Mouse (Mus musculus): ENCODE measurements around the gene L1td1. TPM values are rescaled to one million over a fixed set of nuclear protein-coding genes. Genes with fewer than 3 reads are reported as not detected.

The L1td1 gene
- polyA plus RNA-seq, 1 experiment from 2014 or later: not detected

GRCm38 (mm10) chr4:98773785-98774184 lies 47.3 kb downstream of the L1td1 start:
- Histone ChIP-seq H3K4me2 (replicated peaks; ENCODE audit: low read depth) (no peak overlapping the region), H3K4me3 (ENCODE audit: low read depth, low read length) (no peak overlapping the region), H3K27ac (replicated peaks) (no peak overlapping the region), H3K27me3 (ENCODE audit: control insufficient read depth, insufficient read depth, low read length) (no peaks in the 10 kb centered on the region), H3K9me3 (ENCODE audit: control insufficient read depth, low read length) (no peaks in the 10 kb centered on the region), H3K9ac (ENCODE audit: low read length) (no peak overlapping the region), H3K4me1 (replicated peaks; ENCODE audit: control insufficient read depth, insufficient read depth) (no peaks in the 10 kb centered on the region), H3K36me3 (ENCODE audit: control insufficient read depth, insufficient read depth, low read length) (no peaks in the 10 kb centered on the region)
- ATAC-seq (ENCODE audit: low FRiP score, low TSS enrichment) (no peak), DNase-seq (ENCODE audit: low spot score) (no peak)
- 91% methylated on average over 5 of the region's 5 CpGs for WGBS
- TF ChIP-seq CTCF (IDR thresholded peaks at IDR 0.05; ENCODE audit: low read depth): no peak
- no peak for TF ChIP-seq EP300 (optimal IDR thresholded peaks at IDR 0.05)

GRCm38 (mm10) chr4:98776721-98777427 lies 50.3 kb downstream of the L1td1 start:
- no peak for TF ChIP-seq CTCF (IDR thresholded peaks at IDR 0.05; ENCODE audit: low read depth)
- no peak for TF ChIP-seq EP300 (optimal IDR thresholded peaks at IDR 0.05)
- 92% methylated on average over 10 of the region's 10 CpGs for WGBS
- DNase-seq (ENCODE audit: low spot score) (no peak), ATAC-seq (ENCODE audit: low FRiP score, low TSS enrichment) (no peak)
- H3K9me3 ChIP-seq (ENCODE audit: control insufficient read depth, low read length): no peaks in the 10 kb centered on the region
- H3K9ac ChIP-seq (ENCODE audit: low read length): no peak overlapping the region
- no peak overlapping the region for H3K4me3 ChIP-seq (ENCODE audit: low read depth, low read length)
- H3K27me3 ChIP-seq (ENCODE audit: control insufficient read depth, insufficient read depth, low read length): no peaks in the 10 kb centered on the region
- no peak overlapping the region for H3K4me2 ChIP-seq (replicated peaks; ENCODE audit: low read depth)
- H3K36me3 ChIP-seq (ENCODE audit: control insufficient read depth, insufficient read depth, low read length): no peaks in the 10 kb centered on the region
- no peaks in the 10 kb centered on the region for H3K4me1 ChIP-seq (replicated peaks; ENCODE audit: control insufficient read depth, insufficient read depth)
- H3K27ac ChIP-seq (replicated peaks): no peak overlapping the region

GRCm38 (mm10) chr4:98777464-98777863 lies 50.9 kb downstream of the L1td1 start:
- Histone ChIP-seq H3K27ac (replicated peaks) (no peak overlapping the region), H3K9ac (ENCODE audit: low read length) (no peak overlapping the region), H3K4me1 (replicated peaks; ENCODE audit: control insufficient read depth, insufficient read depth) (no peaks in the 10 kb centered on the region), H3K4me2 (replicated peaks; ENCODE audit: low read depth) (no peak overlapping the region), H3K36me3 (ENCODE audit: control insufficient read depth, insufficient read depth, low read length) (no peaks in the 10 kb centered on the region), H3K27me3 (ENCODE audit: control insufficient read depth, insufficient read depth, low read length) (no peaks in the 10 kb centered on the region), H3K9me3 (ENCODE audit: control insufficient read depth, low read length) (no peaks in the 10 kb centered on the region), H3K4me3 (ENCODE audit: low read depth, low read length) (no peak overlapping the region)
- WGBS: 72% methylated on average over 6 of the region's 6 CpGs
- TF ChIP-seq CTCF (IDR thresholded peaks at IDR 0.05; ENCODE audit: low read depth) (no peak), EP300 (optimal IDR thresholded peaks at IDR 0.05) (no peak)
- no peak for ATAC-seq (ENCODE audit: low FRiP score, low TSS enrichment)
- no peak for DNase-seq (ENCODE audit: low spot score)

GRCm38 (mm10) chr4:98778219-98778618 lies 51.7 kb downstream of the L1td1 start:
- Histone ChIP-seq H3K4me2 (replicated peaks; ENCODE audit: low read depth) (0 out of 2 replicates have a peak overlapping the region, but pooled peaks have one; percentile 11), H3K4me1 (replicated peaks; ENCODE audit: control insufficient read depth, insufficient read depth) (no peaks in the 10 kb centered on the region), H3K9ac (ENCODE audit: low read length) (no peak overlapping the region), H3K27ac (replicated peaks) (no peak overlapping the region), H3K4me3 (ENCODE audit: low read depth, low read length) (no peak overlapping the region), H3K27me3 (ENCODE audit: control insufficient read depth, insufficient read depth, low read length) (no peaks in the 10 kb centered on the region), H3K36me3 (ENCODE audit: control insufficient read depth, insufficient read depth, low read length) (no peaks in the 10 kb centered on the region), H3K9me3 (ENCODE audit: control insufficient read depth, low read length) (no peaks in the 10 kb centered on the region)
- no peak for DNase-seq (ENCODE audit: low spot score)
- ATAC-seq (ENCODE audit: low FRiP score, low TSS enrichment): no peak
- TF ChIP-seq CTCF (IDR thresholded peaks at IDR 0.05; ENCODE audit: low read depth) (no peak), EP300 (optimal IDR thresholded peaks at IDR 0.05) (no peak)
- WGBS: 26% methylated on average over 16 of the region's 16 CpGs

GRCm38 (mm10) chr4:98785851-98786250 lies 59.3 kb downstream of the L1td1 start:
- H3K4me2 ChIP-seq (replicated peaks; ENCODE audit: low read depth): no peak overlapping the region
- H3K36me3 ChIP-seq (ENCODE audit: control insufficient read depth, insufficient read depth, low read length): no peaks in the 10 kb centered on the region
- WGBS: 41% methylated on average over 8 of the region's 8 CpGs
- no peak overlapping the region for H3K27ac ChIP-seq (replicated peaks)
- DNase-seq (ENCODE audit: low spot score) (no peak), ATAC-seq (ENCODE audit: low FRiP score, low TSS enrichment) (no peak)
- H3K4me3 ChIP-seq (ENCODE audit: low read depth, low read length): no peak overlapping the region
- no peaks in the 10 kb centered on the region for H3K9me3 ChIP-seq (ENCODE audit: control insufficient read depth, low read length)
- no peak overlapping the region for H3K9ac ChIP-seq (ENCODE audit: low read length)
- H3K4me1 ChIP-seq (replicated peaks; ENCODE audit: control insufficient read depth, insufficient read depth): no peaks in the 10 kb centered on the region
- no peaks in the 10 kb centered on the region for H3K27me3 ChIP-seq (ENCODE audit: control insufficient read depth, insufficient read depth, low read length)
- TF ChIP-seq CTCF (IDR thresholded peaks at IDR 0.05; ENCODE audit: low read depth) (no peak), EP300 (optimal IDR thresholded peaks at IDR 0.05) (no peak)

GRCm38 (mm10) chr4:98786281-98786680 lies 59.7 kb downstream of the L1td1 start:
- WGBS: 60% methylated on average over 3 of the region's 3 CpGs
- H3K27me3 ChIP-seq (ENCODE audit: control insufficient read depth, insufficient read depth, low read length): no peaks in the 10 kb centered on the region
- ATAC-seq (ENCODE audit: low FRiP score, low TSS enrichment): no peak
- H3K27ac ChIP-seq (replicated peaks): no peak overlapping the region
- no peak overlapping the region for H3K9ac ChIP-seq (ENCODE audit: low read length)
- no peaks in the 10 kb centered on the region for H3K36me3 ChIP-seq (ENCODE audit: control insufficient read depth, insufficient read depth, low read length)
- H3K9me3 ChIP-seq (ENCODE audit: control insufficient read depth, low read length): no peaks in the 10 kb centered on the region
- H3K4me1 ChIP-seq (replicated peaks; ENCODE audit: control insufficient read depth, insufficient read depth): no peaks in the 10 kb centered on the region
- no peak overlapping the region for H3K4me2 ChIP-seq (replicated peaks; ENCODE audit: low read depth)
- DNase-seq (ENCODE audit: low spot score): no peak
- no peak overlapping the region for H3K4me3 ChIP-seq (ENCODE audit: low read depth, low read length)
- no peak for TF ChIP-seq EP300 (optimal IDR thresholded peaks at IDR 0.05)
- TF ChIP-seq CTCF (IDR thresholded peaks at IDR 0.05; ENCODE audit: low read depth): no peak

Other genes with a start within 250 kb of the L1td1 start
- 0.41 and 0.46 TPM in 2 replicates for gene Kank4, start 90.8 kb downstream of the L1td1 start, polyA plus RNA-seq (2015; fragmentation: Nextera tagmentation; extraction: Ambion mirVana)
- gene I0C0044D17Rik, start 97.1 kb downstream of the L1td1 start, polyA plus RNA-seq (2015; fragmentation: Nextera tagmentation; extraction: Ambion mirVana): not detected in 2 replicates
- gene Usp1, start 197.1 kb downstream of the L1td1 start, polyA plus RNA-seq (2015; fragmentation: Nextera tagmentation; extraction: Ambion mirVana): 28.6 and 41.9 TPM in 2 replicates

Data from stomach, postnatal 0 days (tissue).